Mouse (Mus musculus): ENCODE data around the gene Gm10837.
"Not testable (repeated sequence)": the region's sequence is repeated elsewhere in the genome, so short reads cannot be mapped to it uniquely, and the experiment has no call there.

The Gm10837 gene

DNA sequence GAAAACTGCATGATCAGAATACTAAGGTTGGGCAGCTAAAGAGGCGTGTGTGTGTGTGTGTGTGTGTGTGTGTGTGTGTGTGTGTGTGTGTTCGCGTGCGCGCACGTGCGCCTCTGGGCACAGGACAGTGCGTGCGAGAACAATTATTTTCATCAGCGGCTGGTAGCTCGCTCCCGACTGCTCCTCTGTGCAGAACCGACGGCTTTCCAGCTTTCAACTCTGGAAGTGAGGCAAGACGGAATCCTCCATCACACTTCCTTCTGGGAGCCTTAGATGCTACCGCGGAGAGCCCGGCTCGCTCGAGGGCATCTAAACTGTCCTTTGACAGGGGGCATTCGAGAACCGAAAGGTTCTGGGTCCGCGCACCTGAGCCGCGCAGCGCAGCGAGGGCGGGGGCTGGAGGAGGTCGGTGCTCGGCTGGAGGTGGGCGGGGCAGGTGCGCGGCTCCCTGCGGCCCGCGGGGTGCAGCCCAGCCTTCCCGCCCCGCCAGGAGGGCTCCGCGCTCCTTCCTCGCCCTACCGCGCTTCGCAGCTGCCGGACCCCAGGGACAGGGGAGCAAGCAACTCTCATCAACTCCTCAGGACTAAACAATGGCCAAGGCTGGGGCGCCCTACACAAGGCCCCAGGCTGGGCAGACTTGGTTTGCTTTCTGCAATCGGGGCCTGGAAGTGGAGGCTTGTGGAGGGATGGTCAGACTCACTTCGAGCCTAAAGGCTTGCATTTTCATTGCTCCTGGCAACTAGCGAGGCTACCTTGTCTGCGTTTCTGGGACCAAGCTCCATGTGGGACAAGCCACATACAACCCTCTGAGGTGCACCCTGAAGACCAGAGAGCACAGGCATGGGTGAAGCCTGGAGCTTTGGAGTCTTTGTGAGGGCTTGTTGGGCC is at the start of gene Gm10837:
Gm10837 (plus strand) TSS at position 146 of the 888 bp plus-strand sequence.
- no peak for DNase-seq

GRCm38 (mm10) chr14:122449601-122450495 is 40.5 kb upstream of the Gm10837 start:
- no peak for DNase-seq

DNA sequence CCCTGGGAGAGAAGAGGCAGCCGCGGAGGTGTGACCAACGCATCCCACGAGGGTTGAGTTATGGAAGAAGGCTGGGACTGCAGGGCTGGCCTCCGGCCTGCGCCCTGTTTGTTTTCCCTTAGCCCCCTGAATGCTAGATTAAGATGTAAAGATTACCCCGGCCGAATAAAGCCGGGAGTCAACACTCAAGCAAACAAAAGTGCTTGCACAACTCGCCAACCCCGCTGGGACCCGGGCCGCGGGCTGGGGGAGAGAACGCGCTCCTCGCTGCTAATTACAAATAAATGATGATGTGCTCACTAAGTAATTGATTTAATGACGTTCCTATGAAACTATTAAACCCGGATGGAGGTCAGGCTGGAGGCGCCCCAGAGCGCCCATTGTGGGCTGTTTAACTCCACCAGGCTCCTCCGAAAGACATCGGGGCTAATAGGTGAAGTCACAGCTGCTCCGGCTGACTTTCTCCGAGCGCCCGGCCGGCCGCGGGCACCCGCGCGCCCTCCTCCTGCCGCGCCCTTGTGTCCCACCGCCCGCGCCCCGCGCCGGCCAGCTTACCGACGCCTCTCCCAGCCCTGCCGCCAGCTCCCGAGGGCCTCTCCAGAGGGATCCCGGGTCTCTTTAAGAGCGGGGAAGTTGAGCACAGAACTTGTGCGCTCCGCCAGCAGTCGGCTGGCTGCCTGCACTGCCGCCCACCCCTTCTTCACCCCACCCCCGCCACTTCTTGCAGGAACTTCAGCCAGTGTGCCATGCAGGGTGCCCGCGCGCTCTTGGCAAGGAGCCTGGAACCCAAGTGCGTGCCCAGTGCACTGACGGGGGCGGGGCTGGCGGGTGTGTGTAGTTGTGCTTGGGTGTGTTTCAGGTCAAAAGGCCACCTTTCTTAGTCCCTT is 39.6 kb upstream of the Gm10837 start, which contains the start of gene Gm5089:
Gm5089 (minus strand) TSS at position 620 of the 887 bp plus-strand sequence.
- peak; percentile 64 to 80 for DNase-seq

- no peak for DNase-seq
Measured at GRCm38 (mm10) chr14:122451551-122452145, 38.7 kb upstream of the Gm10837 start.

DNA sequence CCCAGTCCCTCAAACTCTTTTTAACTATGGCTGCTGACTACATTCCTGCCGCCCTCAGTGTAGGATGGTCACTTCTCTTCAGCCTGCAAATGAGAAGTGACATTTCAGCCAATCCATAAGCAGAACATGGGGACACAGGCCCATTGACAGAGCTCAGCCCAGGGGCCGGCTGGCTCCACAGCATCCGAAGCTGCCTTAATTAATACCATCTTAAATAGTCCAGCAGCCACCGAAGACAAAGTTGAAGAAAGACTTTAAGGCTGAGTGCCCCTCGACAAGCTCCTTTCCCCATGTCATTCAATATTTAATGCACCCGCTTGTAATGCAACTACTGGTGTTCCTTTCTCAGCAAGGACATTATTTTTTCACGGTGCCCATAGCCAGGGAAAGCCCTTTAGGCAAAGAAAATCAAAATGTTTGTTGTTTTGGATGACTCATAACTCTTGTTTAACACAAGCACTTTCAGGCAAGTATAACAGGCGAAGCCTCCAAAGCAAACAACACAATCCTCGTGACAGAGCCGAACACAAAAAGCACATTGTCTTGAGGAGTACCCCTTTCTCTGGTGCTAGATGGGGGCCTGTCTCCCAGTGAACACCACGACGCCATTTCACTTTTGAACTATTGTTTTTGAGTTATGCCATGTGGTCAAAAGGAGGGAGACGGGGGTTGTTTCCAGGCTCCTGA is 37.5 kb upstream of the Gm10837 start:
- no peak for DNase-seq

- DNase-seq = peak in 1 of 2 experiments; percentile 57
Measured at GRCm38 (mm10) chr14:122453388-122453995, 36.9 kb upstream of the Gm10837 start.

DNA sequence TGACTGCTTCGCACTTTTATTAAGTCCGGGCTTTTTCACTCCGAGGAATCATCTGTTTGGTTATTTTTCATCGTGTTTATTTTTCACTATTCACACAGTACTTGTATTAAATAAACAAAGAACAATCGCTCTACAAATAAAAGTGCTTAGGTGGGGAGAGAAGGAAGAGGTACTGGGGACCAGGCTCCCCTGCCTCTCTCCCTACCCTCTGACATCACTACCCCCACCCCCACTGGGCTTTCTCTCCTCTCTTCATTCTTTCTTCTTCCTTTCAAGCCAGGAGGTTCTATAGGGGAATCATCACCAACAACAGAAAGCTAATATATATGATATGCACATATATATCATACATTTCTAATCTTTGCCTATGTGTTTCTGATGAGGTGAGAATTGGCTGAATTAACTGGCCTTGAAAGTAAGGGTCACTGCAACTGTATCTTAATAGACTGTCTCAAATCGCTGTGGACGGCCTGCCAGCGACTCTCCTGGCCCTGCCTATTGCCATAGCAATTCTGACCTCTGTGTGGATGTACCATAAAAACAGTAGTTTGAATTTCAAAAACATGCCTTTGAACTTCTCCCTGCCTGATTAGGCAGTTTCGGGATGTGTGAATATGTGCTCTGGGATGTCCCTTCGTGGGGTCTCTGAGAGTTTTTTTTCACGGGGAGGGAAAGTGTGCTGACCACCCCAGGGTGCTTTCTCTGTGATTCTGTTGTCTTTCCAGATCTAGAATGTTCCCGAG is 36.2 kb upstream of the Gm10837 start:
- no peak for DNase-seq

GRCm38 (mm10) chr14:122454901-122455561 is 35.4 kb upstream of the Gm10837 start:
- DNase-seq = no peak

DNA sequence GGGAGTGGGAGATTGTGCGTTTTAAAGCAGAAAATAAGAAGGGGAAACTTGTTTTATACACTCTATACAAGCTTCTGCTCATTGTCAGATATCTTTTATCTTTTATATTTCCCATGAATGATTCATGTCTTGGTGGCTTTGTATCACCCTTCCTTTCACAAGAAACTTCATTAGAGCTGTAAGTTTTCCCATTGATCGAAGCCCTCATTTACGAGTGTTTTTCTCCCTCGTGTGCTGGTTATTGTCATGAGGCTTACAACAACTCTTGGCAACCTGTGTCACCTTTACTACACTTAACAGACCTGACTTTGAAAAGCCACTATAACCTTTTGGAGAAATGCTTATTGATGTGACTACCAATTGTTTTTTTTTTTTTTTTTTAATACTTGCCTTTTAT is 34.8 kb upstream of the Gm10837 start:
- no peak for DNase-seq

GRCm38 (mm10) chr14:122459332-122459731 is 31.1 kb upstream of the Gm10837 start:
- not testable (repeated sequence) for DNase-seq

GRCm38 (mm10) chr14:122459776-122460175 is 30.6 kb upstream of the Gm10837 start:
- no peak for DNase-seq

GRCm38 (mm10) chr14:122460226-122460625 is 30.2 kb upstream of the Gm10837 start:
- no peak for DNase-seq

- DNase-seq = no peak
Measured at GRCm38 (mm10) chr14:122461500-122461899, 28.9 kb upstream of the Gm10837 start.

- DNase-seq = no peak
Measured at GRCm38 (mm10) chr14:122461966-122462365, 28.4 kb upstream of the Gm10837 start.

DNA sequence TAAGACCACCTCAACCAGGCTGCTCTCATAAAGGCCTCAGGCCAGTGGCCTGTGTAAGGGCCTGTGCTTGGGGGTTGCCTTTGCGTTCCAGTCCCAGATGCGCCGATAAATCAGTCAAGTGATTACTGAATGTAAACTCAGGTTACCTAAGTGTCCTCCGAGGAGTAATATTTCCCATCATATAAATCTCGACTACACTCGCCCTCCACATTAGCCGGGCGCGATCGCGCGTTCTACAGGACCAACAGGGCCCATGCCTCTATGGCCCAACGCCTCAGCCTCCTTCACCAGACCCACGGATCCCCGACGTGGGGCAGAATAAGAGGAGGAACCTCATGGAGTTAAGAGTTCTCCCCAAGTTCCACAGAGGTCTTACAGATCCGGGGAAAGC is 27.7 kb upstream of the Gm10837 start:
- no peak for DNase-seq

- DNase-seq = peak in 1 of 2 experiments; percentile 46
Measured at GRCm38 (mm10) chr14:122463080-122463691, 27.2 kb upstream of the Gm10837 start.

- peak in 1 of 2 experiments; percentile 70 for DNase-seq
Measured at GRCm38 (mm10) chr14:122463734-122464341, 26.5 kb upstream of the Gm10837 start.

- DNase-seq = no peak
Measured at GRCm38 (mm10) chr14:122464351-122464762, 26.0 kb upstream of the Gm10837 start.
